Mouse (Mus musculus) neural tube, embryonic 11.5 days (tissue): ENCODE data around the gene Ero1lb. TPM values are rescaled to one million over a fixed set of nuclear protein-coding genes. Genes with fewer than 3 reads are reported as not detected.
"Not testable (repeated sequence)": the region's sequence is repeated elsewhere in the genome, so short reads cannot be mapped to it uniquely, and the experiment has no call there.

Experiments used
- ATAC-seq: fragments of 200-750 bp; cut with Nextera tagmentation; 2 replicates; pipeline ENCODE4 v1.8.0; 2017; ENCODE audit warnings: moderate number of reproducible peaks, mild to moderate bottlenecking, moderate TSS enrichment, moderate library complexity; ENCODE audit not compliant: insufficient read depth, low FRiP score, low TSS enrichment
- DNase-seq: peaks from one replicate; pipeline ENCODE4 v3.0.0-alpha.2; 2015; ENCODE audit warnings: low spot score
- H3K27ac ChIP-seq: fragments of 300-500 bp; sonication (generic); 2 replicates; pipeline ENCODE4 v1.5.1; 2014; ENCODE audit warnings: low read depth, mild to moderate bottlenecking, low read length
- H3K27me3 ChIP-seq: fragments of 300-500 bp; sonication (generic); 2 replicates; pipeline ENCODE4 v1.6.1; 2014; ENCODE audit warnings: mild to moderate bottlenecking, low read length, mixed read lengths; ENCODE audit not compliant: control insufficient read depth, insufficient read depth
- H3K36me3 ChIP-seq: fragments of 300-500 bp; sonication (generic); 2 replicates; pipeline ENCODE4 v1.6.1; 2014; ENCODE audit warnings: mild to moderate bottlenecking, low read length, moderate library complexity, mixed read lengths; ENCODE audit not compliant: control insufficient read depth, insufficient read depth
- H3K4me1 ChIP-seq: fragments of 300-500 bp; sonication (generic); 2 replicates; pipeline ENCODE4 v1.6.1; 2014; ENCODE audit warnings: low read length, mixed read lengths; ENCODE audit not compliant: control insufficient read depth, insufficient read depth
- H3K4me2 ChIP-seq: fragments of 300-500 bp; sonication (generic); 2 replicates; pipeline ENCODE4 v1.6.1; 2014; ENCODE audit warnings: low read depth, mild to moderate bottlenecking, moderate library complexity
- H3K4me3 ChIP-seq: fragments of 300-500 bp; sonication (generic); 2 replicates; pipeline ENCODE4 v1.5.1; 2014; ENCODE audit warnings: low read depth, low read length
- H3K9ac ChIP-seq: fragments of 300-500 bp; sonication (generic); 2 replicates; pipeline ENCODE4 v1.6.1; 2014; ENCODE audit warnings: mild to moderate bottlenecking, low read length
- H3K9me3 ChIP-seq: fragments of 300-500 bp; sonication (generic); 2 replicates; pipeline ENCODE4 v1.6.1; 2016; ENCODE audit warnings: low read length; ENCODE audit not compliant: control insufficient read depth
- whole genome bisulfite sequencing: fragments of 180-500 bp; shearing (Covaris S2); extraction: QIAGEN DNeasy Blood & Tissue Kit; methylation state at CpG from one replicate; pipeline ENCODE4 v1.1.7; 2014; 5-methylcytosine and 5-hydroxymethylcytosine counted together
- polyA plus RNA-seq: library from polyadenylated mRNA; unstranded; fragments of >200 nt; fragmentation: Nextera tagmentation; extraction: Ambion mirVana; gene quantifications from 2 replicates; pipeline ENCODE4 v1.2.1, GENCODE M21; 2014

The Ero1lb gene
- polyA plus RNA-seq, 1 experiment from 2014 or later: 12.0 TPM

DNA sequence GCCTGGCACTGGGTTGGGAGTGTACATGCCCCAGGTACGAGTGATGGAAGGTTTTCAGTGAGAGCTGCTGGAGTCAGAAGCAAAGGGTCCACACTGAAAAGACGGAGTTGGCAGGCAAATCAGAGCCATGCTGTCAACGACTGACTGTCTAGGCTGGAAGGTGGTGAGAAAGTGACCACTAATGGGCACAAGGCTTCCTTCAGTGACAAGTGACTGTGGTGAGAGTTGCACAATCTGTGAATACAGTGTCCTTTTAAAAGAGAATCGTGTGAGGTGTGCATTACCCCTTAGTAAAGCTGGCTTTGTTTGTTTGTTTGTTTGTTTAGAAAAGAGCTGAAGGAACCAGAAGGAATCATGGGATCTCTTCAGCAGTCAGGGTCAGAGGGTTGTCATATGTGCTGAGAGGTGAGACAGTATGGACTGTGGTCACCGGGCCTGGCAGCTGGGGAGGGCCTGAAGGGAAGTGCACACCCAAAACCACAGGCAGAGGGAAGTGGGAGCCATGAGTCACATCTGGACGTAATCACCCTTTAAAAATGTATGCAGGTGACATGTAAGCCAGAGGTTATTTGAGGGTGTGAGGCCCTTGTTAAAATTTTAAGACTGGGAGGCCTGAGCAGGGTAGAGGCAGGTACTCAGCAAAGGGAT, 69.4 kb downstream of the Ero1lb start:
- not testable (repeated sequence) for H3K4me3 ChIP-seq, H3K4me2 ChIP-seq, H3K27ac ChIP-seq, H3K9me3 ChIP-seq, ATAC-seq, H3K27me3 ChIP-seq, H3K36me3 ChIP-seq, H3K4me1 ChIP-seq, DNase-seq, H3K9ac ChIP-seq
- no CpG with 5 or more reads among the region's 6 CpGs for WGBS

DNA sequence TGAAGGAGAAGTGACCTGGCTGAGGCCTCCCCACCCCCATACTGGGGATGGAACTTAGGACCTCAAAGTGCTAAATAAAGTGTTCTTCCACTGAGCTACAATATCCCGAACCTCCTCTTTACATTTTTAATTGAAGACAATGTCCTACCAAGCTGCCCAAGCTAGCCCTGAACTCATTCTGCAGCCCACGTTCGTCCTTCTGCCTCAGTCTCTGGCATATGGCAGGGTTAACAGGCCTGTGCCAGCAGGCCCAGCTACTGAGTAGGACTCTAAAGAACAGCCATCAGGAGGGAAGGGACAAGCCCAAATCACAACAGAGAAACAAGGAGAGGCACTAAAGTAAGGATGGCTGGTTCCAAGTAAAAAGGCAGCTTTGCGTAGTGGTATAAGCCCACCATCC, 77.1 kb downstream of the Ero1lb start:
- H3K9me3 ChIP-seq, H3K4me3 ChIP-seq, ATAC-seq, H3K27ac ChIP-seq, H3K27me3 ChIP-seq, DNase-seq, H3K4me2 ChIP-seq, H3K4me1 ChIP-seq, H3K9ac ChIP-seq, H3K36me3 ChIP-seq: not testable (repeated sequence)
- 87% methylated on average over 3 of the region's 4 CpGs for WGBS

DNA sequence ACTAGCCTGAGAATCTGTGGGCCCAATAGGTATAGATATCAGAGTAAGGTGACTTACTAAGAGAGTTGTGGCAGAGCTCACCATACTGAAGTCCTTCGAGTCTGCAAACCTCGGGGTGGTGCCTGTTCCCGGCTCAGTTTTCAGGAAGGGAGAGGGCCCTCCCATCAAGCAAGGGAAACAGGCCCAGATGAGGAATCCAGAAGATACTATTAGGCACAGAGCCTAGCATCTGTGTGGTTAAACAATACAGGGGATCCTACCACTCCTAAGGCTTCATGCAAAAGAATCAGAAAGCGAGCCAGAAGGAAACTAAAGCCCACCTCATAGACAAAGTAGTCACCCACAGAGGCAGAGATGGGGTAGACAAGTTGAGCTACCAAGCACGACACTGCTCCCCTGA, 81.0 kb downstream of the Ero1lb start:
- not testable (repeated sequence) for ATAC-seq, H3K36me3 ChIP-seq, H3K9ac ChIP-seq, H3K4me3 ChIP-seq, H3K4me1 ChIP-seq, H3K9me3 ChIP-seq, H3K27me3 ChIP-seq, H3K4me2 ChIP-seq, DNase-seq, H3K27ac ChIP-seq
- 87% methylated on average over 5 of the region's 5 CpGs for WGBS

DNA sequence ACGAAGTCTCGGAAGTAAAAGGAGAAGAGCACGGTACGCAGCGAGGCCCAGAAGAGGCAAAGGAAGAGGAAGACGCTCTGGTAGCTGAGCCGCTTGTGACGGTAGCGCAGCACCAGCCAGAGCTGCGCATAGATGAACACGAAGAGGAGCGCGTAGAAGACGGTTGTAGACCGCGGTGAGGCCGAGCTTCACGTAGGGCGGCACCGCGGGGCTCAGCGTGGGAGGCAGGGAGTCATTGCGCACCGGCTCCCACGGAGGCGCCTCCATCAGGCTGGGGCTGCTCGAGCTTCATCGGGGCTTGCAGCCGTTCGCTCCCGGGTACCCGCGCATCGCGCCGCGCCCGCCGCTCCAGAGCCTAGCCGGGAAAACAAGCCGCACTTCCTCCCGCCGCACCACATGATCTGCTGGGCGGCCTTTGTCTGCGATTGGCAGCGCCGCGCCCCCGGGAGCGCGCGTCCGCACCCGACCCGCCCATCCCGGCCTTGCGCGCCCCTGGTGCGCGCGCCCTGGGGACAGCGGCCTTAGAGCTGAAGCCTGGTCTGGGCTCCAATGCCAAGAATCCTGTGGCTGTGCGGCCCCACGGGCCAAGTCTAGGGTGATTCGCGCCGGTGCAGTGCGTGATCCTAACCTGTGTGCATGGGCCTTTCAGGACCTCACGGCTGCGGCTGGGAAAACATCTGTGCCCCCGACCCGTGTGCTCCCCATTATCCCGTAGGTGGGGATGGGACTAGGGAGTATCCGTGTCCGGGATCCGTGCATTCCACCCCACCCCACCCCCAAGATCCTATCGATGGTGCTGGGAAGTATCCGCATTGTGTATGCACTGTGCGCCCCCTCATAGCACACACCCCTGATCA, 84.6 kb downstream of the Ero1lb start:
- H3K9ac ChIP-seq: peak overlapping the region; percentile 58
- DNase-seq (peak; percentile 69), ATAC-seq (peak; percentile 92)
- H3K27me3 ChIP-seq, H3K9me3 ChIP-seq, H3K4me1 ChIP-seq, H3K27ac ChIP-seq, H3K36me3 ChIP-seq: not testable (repeated sequence)
- peak overlapping the region; percentile 36 for H3K4me3 ChIP-seq
- under 1% methylated on average over 40 of the region's 79 CpGs for WGBS
- H3K4me2 ChIP-seq: peak overlapping the region; percentile 42

DNA sequence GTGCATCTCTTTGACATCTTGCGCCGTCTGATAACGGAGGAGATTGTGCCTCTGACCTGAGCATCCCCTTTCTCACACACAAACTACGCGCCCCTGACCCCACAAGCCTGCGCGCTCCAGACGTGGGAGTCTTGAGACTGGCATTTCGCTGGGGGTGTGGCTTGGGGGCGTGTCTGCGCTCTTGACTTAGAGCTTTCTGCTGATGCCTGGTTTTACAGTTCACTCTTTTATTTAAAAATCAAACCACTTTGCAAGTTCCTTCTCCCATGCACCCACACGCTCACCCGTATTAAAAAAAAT, 85.2 kb downstream of the Ero1lb start:
- H3K4me1 ChIP-seq, H3K9me3 ChIP-seq, H3K27me3 ChIP-seq, H3K27ac ChIP-seq, H3K36me3 ChIP-seq, H3K9ac ChIP-seq: not testable (repeated sequence)
- 0% methylated on average over 10 of the region's 13 CpGs for WGBS
- DNase-seq (peak; percentile 75), ATAC-seq (peak; percentile 83)
- Histone ChIP-seq H3K4me2 (peak overlapping the region; percentile 42), H3K4me3 (peak overlapping the region; percentile 29)

Other genes starting within 250 kb of the Ero1lb start
- gene Actn2, start 225.1 kb upstream of the Ero1lb start, polyA plus RNA-seq: 31.9 and 32.4 TPM in 2 replicates
- 35.9 and 38.7 TPM in 2 replicates for gene Heatr1, start 170.8 kb upstream of the Ero1lb start, polyA plus RNA-seq
- gene Lgals8, start 100.9 kb upstream of the Ero1lb start, polyA plus RNA-seq: 14.3 and 15.6 TPM in 2 replicates
- gene Edaradd, start 45.4 kb upstream of the Ero1lb start, polyA plus RNA-seq: 1.0 TPM in 2 replicates
- gene Prl2c3, start 234.2 kb downstream of the Ero1lb start, polyA plus RNA-seq: not detected in 2 replicates